Mouse (Mus musculus) liver, embryonic 16.5 days (tissue): Measurements from ENCODE around the gene Llcfc1. TPM values are rescaled to one million over a fixed set of nuclear protein-coding genes. Genes with fewer than 3 reads are reported as not detected.

ENCODE experiments used
- ATAC-seq: fragments of 200-750 bp; cut with Nextera tagmentation; 2 replicates; pipeline ENCODE4 v1.8.0; 2017; ENCODE audit warnings: low read depth, mild to moderate bottlenecking, moderate number of reproducible peaks, moderate library complexity
- H3K27ac ChIP-seq: fragments of 300-500 bp; sonication (generic); 2 replicates; pipeline ENCODE4 v1.5.1; 2014; ENCODE audit warnings: mild to moderate bottlenecking, low read length
- H3K27me3 ChIP-seq: fragments of 300-500 bp; sonication (generic); 2 replicates; pipeline ENCODE4 v1.6.1; 2014; ENCODE audit warnings: low read depth, low read length, mixed read lengths; ENCODE audit not compliant: control insufficient read depth, insufficient read depth
- H3K36me3 ChIP-seq: fragments of 300-500 bp; sonication (generic); 2 replicates; pipeline ENCODE4 v1.6.1; 2014; ENCODE audit warnings: mild to moderate bottlenecking; ENCODE audit not compliant: control insufficient read depth, insufficient read depth
- H3K4me1 ChIP-seq: fragments of 300-500 bp; sonication (generic); 2 replicates; pipeline ENCODE4 v1.6.1; 2014; ENCODE audit warnings: low read depth, low read length, mixed read lengths; ENCODE audit not compliant: control insufficient read depth
- H3K4me2 ChIP-seq: fragments of 300-500 bp; sonication (generic); 2 replicates; pipeline ENCODE4 v1.6.1; 2014; ENCODE audit warnings: low read depth, low read length, mixed read lengths
- H3K4me3 ChIP-seq: fragments of 300-500 bp; sonication (generic); 2 replicates; pipeline ENCODE4 v1.5.1; 2014; ENCODE audit warnings: low read depth, mild to moderate bottlenecking, low read length
- H3K9ac ChIP-seq: fragments of 300-500 bp; sonication (generic); 2 replicates; pipeline ENCODE4 v1.6.1; 2014; ENCODE audit warnings: low read depth, low read length
- H3K9me3 ChIP-seq: fragments of 300-500 bp; sonication (generic); replicated peaks from 2 replicates; pipeline ENCODE4 v1.6.1; 2016; ENCODE audit warnings: low read length; ENCODE audit not compliant: control insufficient read depth
- WGBS: fragments of 180-500 bp; shearing (Covaris S2); extraction: QIAGEN DNeasy Blood & Tissue Kit; methylation state at CpG from one replicate; pipeline ENCODE4 v1.1.7; 2014; ENCODE audit not compliant: insufficient replicate concordance; 5-methylcytosine and 5-hydroxymethylcytosine counted together
- polyA plus RNA-seq: library from polyadenylated mRNA; unstranded; fragments of >200 nt; fragmentation: Nextera tagmentation; extraction: Ambion mirVana; gene quantifications from 2 replicates; pipeline ENCODE4 v1.2.1, GENCODE M21; 2015

Llcfc1 gene
- polyA plus RNA-seq, 1 experiment from 2014 or later, result not detected

DNA sequence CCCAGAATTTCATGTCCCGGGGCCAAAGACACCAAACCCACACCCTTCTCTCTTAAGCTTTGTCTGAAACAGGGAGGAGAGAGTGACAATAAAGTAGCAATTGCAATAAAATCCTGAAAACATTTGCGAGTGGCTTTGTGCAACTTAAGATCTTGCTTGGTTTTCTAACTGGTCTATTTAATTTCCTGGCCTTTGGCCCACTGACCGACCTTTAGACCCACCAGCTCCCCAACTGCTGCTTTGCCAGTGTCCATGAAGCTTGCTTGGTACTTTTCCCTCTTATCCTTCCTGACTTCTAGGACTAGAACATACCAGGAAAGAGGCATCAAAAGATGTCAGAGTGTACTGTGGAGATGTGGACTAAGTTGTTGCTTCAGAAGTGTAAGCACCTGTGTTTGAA lies 1.4 kb downstream of the Llcfc1 start:
- H3K27ac ChIP-seq, result peak overlapping the region; percentile 0; the same call in 1 of the 2 replicates
- ATAC-seq, result no peak
- WGBS, result 74% methylated on average over 3 of the region's 3 CpGs
- no peak overlapping the region for H3K4me2 ChIP-seq
- no peaks in the 10 kb centered on the region for H3K27me3 ChIP-seq
- no peak overlapping the region for H3K9ac ChIP-seq
- peaks cover 58% of the 10 kb centered on the region for H3K36me3 ChIP-seq
- peaks cover 10% of the 10 kb centered on the region for H3K4me1 ChIP-seq
- no peak overlapping the region for H3K4me3 ChIP-seq
- H3K9me3 ChIP-seq, result no peaks in the 10 kb centered on the region

DNA sequence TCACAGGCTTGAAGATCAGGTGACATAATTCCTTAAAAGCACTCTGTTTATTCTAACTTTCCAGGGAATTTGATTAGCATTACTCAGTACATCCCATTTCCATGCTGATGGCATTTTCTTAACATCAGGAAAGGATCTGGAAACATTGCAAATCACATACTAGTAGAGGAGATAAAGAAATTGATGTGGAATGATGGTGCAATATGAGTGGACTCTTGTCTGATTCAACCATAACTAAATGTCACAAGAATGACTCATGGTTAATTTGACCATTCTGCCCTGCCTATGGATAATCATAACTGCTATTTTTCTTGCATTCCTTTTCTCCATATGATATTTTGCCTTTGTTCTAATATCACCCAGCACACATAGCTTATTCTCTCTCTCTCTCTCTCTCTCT lies 8.0 kb downstream of the Llcfc1 start:
- Histone ChIP-seq H3K36me3 (peaks cover 83% of the 10 kb centered on the region), H3K27ac (no peak overlapping the region), H3K4me1 (no peaks in the 10 kb centered on the region; the same call in 1 of the 2 replicates), H3K4me2 (no peak overlapping the region), H3K9me3 (no peaks in the 10 kb centered on the region), H3K9ac (no peak overlapping the region), H3K27me3 (no peaks in the 10 kb centered on the region), H3K4me3 (no peak overlapping the region)
- ATAC-seq, result no peak

DNA sequence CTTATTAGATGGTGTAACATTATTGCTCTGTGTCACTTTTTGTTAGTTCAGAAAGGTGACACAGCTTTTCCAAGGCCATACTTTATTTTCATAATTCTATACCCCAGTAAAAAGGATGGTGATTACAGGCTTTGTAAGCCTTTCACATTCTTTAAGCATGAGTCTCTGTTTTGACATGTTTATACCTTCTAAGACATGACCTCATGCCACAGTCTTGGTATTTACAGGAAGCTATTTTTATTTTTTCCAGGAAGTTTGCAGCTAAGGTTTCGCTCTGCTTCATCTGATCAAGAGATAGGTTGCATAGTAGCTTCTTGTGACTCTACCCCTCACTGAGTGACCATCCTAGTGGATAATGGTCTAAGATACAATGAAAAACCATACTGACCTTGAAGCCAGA lies 10.2 kb downstream of the Llcfc1 start:
- Histone ChIP-seq H3K4me2 (no peak overlapping the region), H3K27ac (no peak overlapping the region), H3K36me3 (peaks cover 81% of the 10 kb centered on the region), H3K27me3 (no peaks in the 10 kb centered on the region), H3K4me3 (no peak overlapping the region), H3K9me3 (no peaks in the 10 kb centered on the region), H3K9ac (no peak overlapping the region), H3K4me1 (peaks cover 11% of the 10 kb centered on the region)
- WGBS, result 86% methylated on average over 1 of the region's 1 CpGs
- no peak for ATAC-seq

DNA sequence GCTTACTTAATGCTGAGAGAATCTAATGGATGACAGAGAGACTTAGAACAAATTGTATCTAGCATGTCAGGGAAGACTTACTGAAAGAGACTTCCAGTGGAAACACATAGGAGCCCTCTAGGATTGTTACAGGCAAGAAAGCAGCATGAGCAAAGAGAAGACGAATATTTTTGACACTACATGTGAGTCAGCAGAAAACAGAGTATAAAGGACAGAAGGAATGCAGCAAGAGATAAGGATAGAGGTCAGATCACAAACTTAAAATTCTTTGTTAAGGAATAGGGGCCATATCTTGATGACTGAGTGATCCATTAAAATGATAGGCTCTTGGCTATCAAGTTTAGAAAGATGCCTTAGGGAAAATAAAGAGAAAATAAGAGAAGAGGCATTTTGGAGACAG lies 17.0 kb downstream of the Llcfc1 start:
- peak overlapping the region; percentile 92 for H3K9ac ChIP-seq
- peak overlapping the region; percentile 71 for H3K4me3 ChIP-seq
- peaks cover 45% of the 10 kb centered on the region for H3K36me3 ChIP-seq
- ATAC-seq, result no peak
- no peaks in the 10 kb centered on the region for H3K27me3 ChIP-seq
- peak overlapping the region; percentile 87 for H3K4me2 ChIP-seq
- H3K9me3 ChIP-seq, result no peaks in the 10 kb centered on the region
- peak overlapping the region; percentile 98 for H3K27ac ChIP-seq
- WGBS, result 18% methylated on average over 1 of the region's 1 CpGs
- H3K4me1 ChIP-seq, result peaks cover 28% of the 10 kb centered on the region

DNA sequence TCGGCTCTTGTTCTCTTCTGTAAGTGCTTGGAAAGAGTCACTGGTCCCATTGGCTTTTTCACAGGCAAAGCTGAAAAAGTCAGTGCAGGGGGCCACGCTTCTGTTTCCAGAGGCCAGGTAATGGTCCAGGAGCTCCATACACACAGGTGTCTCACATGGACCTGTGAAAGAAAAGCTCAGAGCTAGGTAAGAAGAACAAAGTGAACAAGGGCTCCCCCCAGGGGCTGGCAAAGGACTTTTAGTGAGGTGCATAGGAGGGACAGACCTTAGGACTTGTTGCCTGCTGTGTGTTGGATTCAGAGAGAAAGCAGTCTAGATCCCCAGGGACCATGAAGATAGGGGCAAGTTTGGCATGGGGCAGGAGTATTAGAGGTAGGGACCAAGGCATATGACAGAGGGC lies 18.7 kb downstream of the Llcfc1 start:
- Histone ChIP-seq H3K4me3 (peak overlapping the region; percentile 71), H3K9ac (peak overlapping the region; percentile 92), H3K27ac (peak overlapping the region; percentile 98), H3K36me3 (peaks cover 37% of the 10 kb centered on the region), H3K4me1 (peaks cover 32% of the 10 kb centered on the region), H3K4me2 (peak overlapping the region; percentile 87), H3K9me3 (no peaks in the 10 kb centered on the region), H3K27me3 (no peaks in the 10 kb centered on the region)
- WGBS, result 21% methylated on average over 2 of the region's 2 CpGs
- ATAC-seq, result peak; percentile 44

DNA sequence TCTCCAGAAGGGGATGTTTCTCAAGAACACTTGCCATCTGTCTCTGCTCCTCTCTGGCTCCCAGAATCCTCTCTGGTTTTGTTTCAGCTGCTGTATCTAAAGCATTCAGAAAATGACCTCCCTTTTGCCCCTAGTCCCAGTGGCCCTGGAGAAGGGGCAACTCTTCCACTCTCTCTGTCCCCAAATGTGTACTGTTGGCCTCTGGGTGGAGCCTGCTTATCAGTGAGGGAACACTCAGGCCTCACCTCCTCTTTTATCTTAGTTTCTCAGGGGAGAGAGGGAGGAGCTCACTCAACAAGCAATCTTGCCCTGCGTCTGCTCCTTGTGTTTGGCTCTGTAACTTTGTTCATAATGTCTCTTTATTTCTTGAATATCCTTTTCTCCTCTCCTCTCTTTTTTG lies 19.9 kb downstream of the Llcfc1 start, which contains the start of gene Kel:
Gene Kel, minus strand, starts transcription at position 217 of the 400 bp plus-strand sequence.
- H3K36me3 ChIP-seq, result peaks cover 25% of the 10 kb centered on the region
- 5% methylated on average over 1 of the region's 1 CpGs for WGBS
- H3K4me1 ChIP-seq, result peaks cover 27% of the 10 kb centered on the region
- ATAC-seq, result peak; percentile 84
- peak within 1 kb of the TSS; percentile 87 for H3K4me2 ChIP-seq
- no peaks in the 10 kb centered on the region for H3K9me3 ChIP-seq
- peak within 1 kb of the TSS; percentile 92 for H3K9ac ChIP-seq
- H3K27ac ChIP-seq, result peak within 1 kb of the TSS; percentile 98
- H3K4me3 ChIP-seq, result peak within 1 kb of the TSS; percentile 71
- no peaks in the 10 kb centered on the region for H3K27me3 ChIP-seq

DNA sequence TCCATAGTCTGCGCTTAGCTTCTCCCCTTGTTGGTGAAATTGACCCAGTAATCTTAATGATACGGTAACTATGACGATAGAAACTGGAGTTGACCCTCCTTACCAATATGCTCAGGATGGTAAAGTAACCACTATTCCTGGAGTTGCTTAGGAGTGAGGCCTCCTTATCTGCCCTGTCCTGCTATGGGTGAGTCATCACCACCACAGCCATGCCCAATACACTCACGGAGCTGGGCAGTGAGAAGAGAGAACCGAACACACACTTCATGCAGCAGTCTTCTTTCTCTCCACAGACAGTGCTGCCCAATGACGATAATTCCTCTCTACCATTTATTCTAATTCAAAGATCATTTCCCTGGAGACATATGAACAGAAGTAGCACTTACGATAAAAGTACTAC lies 22.0 kb downstream of the Llcfc1 start:
- peak; percentile 87 for ATAC-seq
- peak overlapping the region; percentile 59 for H3K9ac ChIP-seq
- peaks cover 14% of the 10 kb centered on the region for H3K36me3 ChIP-seq
- no peaks in the 10 kb centered on the region for H3K9me3 ChIP-seq
- 29% methylated on average over 7 of the region's 7 CpGs for WGBS
- H3K4me2 ChIP-seq, result peak overlapping the region; percentile 57
- H3K4me3 ChIP-seq, result peak overlapping the region; percentile 36
- H3K27ac ChIP-seq, result peak overlapping the region; percentile 98
- H3K4me1 ChIP-seq, result peaks cover 37% of the 10 kb centered on the region
- H3K27me3 ChIP-seq, result no peaks in the 10 kb centered on the region

DNA sequence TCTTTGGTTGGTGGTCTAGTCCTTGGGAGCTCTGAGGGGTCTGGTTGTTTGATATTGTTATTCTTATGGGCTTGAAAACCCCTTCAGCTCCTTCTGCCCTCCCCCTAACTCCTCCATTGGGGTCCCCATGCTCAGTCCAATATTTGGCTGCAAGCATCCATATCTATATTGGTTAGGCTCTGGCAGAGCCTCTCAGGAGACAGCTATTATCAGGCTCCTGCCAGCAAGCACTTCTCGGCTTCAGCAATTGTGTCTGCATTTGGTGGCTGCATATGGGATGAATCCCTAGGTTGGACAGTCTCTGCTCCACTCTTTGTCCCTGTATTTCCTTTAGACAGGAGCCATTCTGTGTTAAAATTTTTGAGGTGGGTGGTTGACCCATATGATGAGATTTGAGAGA lies 26.1 kb downstream of the Llcfc1 start:
- Histone ChIP-seq H3K4me2 (peak overlapping the region; percentile 20; the same call in 1 of the 2 replicates), H3K9ac (0 out of 2 replicates have a peak overlapping the region, but pooled peaks have one; percentile 5), H3K9me3 (no peaks in the 10 kb centered on the region), H3K27ac (peak overlapping the region; percentile 74), H3K27me3 (no peaks in the 10 kb centered on the region), H3K4me1 (peaks cover 30% of the 10 kb centered on the region), H3K36me3 (no peaks in the 10 kb centered on the region), H3K4me3 (no peak overlapping the region)
- WGBS, result 20% methylated on average over 1 of the region's 1 CpGs
- no peak for ATAC-seq

DNA sequence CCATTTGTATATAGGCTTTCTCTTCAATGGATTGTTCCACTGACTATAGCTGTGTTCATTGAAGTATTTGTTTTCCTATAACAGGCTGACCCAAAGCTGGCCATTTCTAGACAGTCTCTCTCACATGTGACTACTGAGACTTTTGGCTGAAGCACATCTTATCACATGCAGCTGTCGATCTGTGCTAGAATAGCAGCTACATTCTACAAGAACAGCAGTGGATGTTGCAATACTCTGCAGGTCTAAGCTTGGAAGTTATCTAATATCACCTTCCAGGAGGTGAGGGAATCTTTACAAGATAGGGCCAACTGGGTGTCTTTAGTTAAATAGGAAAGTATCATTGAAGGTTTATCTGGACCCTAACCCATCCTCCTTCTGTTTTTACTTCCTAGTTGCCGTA lies 37.2 kb downstream of the Llcfc1 start:
- Histone ChIP-seq H3K9ac (no peak overlapping the region), H3K4me2 (no peak overlapping the region), H3K4me1 (peaks cover 3% of the 10 kb centered on the region; the same call in 1 of the 2 replicates), H3K36me3 (no peaks in the 10 kb centered on the region), H3K27me3 (no peaks in the 10 kb centered on the region), H3K4me3 (no peak overlapping the region), H3K27ac (no peak overlapping the region), H3K9me3 (no peaks in the 10 kb centered on the region)
- 43% methylated on average over 2 of the region's 2 CpGs for WGBS
- 0 out of 2 replicates have a peak, but pooled peaks have one; percentile 11 for ATAC-seq
